ENCODE assay signal across 16 mouse cellular contexts in the genomic region with DNA sequence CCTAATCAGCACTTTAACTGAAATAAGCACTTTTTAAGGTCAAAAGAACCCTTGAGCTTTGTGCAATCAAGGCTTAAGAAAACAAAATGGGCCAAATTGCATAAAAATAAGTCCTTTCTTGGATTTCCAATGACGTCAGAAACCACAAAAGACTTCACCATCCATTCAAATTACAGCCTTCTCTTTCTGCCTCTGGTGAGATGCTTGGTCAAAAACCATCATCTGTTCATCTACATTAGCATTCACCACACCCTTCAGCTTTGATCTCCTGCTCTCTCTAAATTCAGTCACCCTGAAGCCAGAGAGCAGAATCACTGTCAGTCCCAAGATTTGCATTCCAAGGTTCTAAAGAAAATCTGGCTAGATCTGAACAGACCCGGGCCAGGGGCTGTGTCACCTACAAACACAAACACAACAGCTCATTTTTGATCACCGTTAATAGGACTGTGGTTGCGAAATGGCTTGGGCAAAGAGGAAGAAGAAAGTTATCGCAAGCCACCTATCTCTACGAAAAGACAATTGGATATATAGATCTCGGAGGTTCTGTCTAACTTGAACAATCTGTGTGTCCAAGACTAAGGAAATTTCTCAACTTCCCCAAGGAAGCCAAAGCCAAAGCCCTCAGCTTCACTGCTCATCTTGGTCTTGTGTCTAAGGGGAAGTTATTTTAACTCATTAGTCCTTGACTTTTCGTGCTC. TPM values are rescaled to one million over a fixed set of nuclear protein-coding genes. Genes with fewer than 3 reads are reported as not detected.
DNase-seq lines count a peak whose midpoint lies in the region; ATAC-seq lines count a peak whose summit lies in the region.
"Had no signal": no experiment of that assay in that cellular context is flagged by ENCODE, and none has a peak within 500 bp of the region (broad histone marks: within the 10 kb centered on the region; RNA-seq: fewer than 3 reads in every experiment).

No protein-coding gene starts in this region.

- no peak overlapping the region for H3K4me2 ChIP-seq in embryonic facial prominence, embryonic 14.5 days (ENCODE audit: low read depth, low read length)
- H3K4me2 ChIP-seq: hindbrain, embryonic 15.5 days; liver, embryonic 15.5 days; midbrain, embryonic 12.5 days had no signal

- no peaks in the 10 kb centered on the region for H3K27me3 ChIP-seq in embryonic facial prominence, embryonic 14.5 days (replicated peaks; ENCODE audit: control insufficient read depth, insufficient read depth, low read length)
- no peaks in the 10 kb centered on the region for H3K27me3 ChIP-seq in embryonic facial prominence, embryonic 10.5 days (replicated peaks; ENCODE audit: low read depth, poor library complexity, severe bottlenecking)
- H3K27me3 ChIP-seq: hindbrain, embryonic 15.5 days; liver, embryonic 15.5 days; midbrain, embryonic 12.5 days had no signal

- no peaks in the 10 kb centered on the region for H3K9me3 ChIP-seq in embryonic facial prominence, embryonic 14.5 days (ENCODE audit: control insufficient read depth, low read length)
- H3K9me3 ChIP-seq in embryonic facial prominence, embryonic 10.5 days, result no peaks in the 10 kb centered on the region
- H3K9me3 ChIP-seq: hindbrain, embryonic 15.5 days; liver, embryonic 15.5 days; midbrain, embryonic 12.5 days had no signal

- peaks cover 6% of the 10 kb centered on the region; the same call in 1 of the 2 replicates for H3K4me1 ChIP-seq in embryonic facial prominence, embryonic 14.5 days (ENCODE audit: control insufficient read depth, insufficient read depth, low read length)
- H3K4me1 ChIP-seq in embryonic facial prominence, embryonic 10.5 days, result no peaks in the 10 kb centered on the region
- H3K4me1 ChIP-seq: hindbrain, embryonic 15.5 days; midbrain, embryonic 12.5 days had no signal

- no peak overlapping the region for H3K27ac ChIP-seq in embryonic facial prominence, embryonic 14.5 days (replicated peaks; ENCODE audit: low read depth, low read length)
- H3K27ac ChIP-seq in embryonic facial prominence, embryonic 10.5 days (replicated peaks), result no peak overlapping the region
- H3K27ac ChIP-seq: hindbrain, embryonic 15.5 days; liver, embryonic 15.5 days; midbrain, embryonic 12.5 days; stomach, postnatal 0 days had no signal

- DNase-seq in embryonic facial prominence, embryonic 14.5 days (ENCODE audit: low spot score), result peak; percentile 67
- DNase-seq in embryonic facial prominence, embryonic 10.5 days (ENCODE audit: low spot score), result no peak
- DNase-seq in CD4-positive helper T cell, adult 2 months (ENCODE audit: low read depth, low spot score), result peak; percentile 51
- DNase-seq in R1 (ENCODE audit: low read depth, low spot score), result peak; percentile 50
- DNase-seq in kidney, adult 8-10 months, result no peak
- no peak for DNase-seq in liver
- DNase-seq: cerebellum, adult 18-20 months; kidney, adult 2 months; layer of hippocampus, postnatal 36 days; thymus, postnatal 25 days had no signal

- H3K36me3 ChIP-seq in embryonic facial prominence, embryonic 14.5 days (ENCODE audit: control insufficient read depth, insufficient read depth, low read length), result no peaks in the 10 kb centered on the region
- no peaks in the 10 kb centered on the region for H3K36me3 ChIP-seq in embryonic facial prominence, embryonic 10.5 days (replicated peaks)
- H3K36me3 ChIP-seq: hindbrain, embryonic 15.5 days; liver, embryonic 15.5 days; midbrain, embryonic 12.5 days had no signal

- WGBS in embryonic facial prominence, embryonic 14.5 days, result 76% methylated on average over 8 of the region's 8 CpGs
- WGBS in embryonic facial prominence, embryonic 10.5 days, result 85% methylated on average over 8 of the region's 8 CpGs

- H3K4me3 ChIP-seq in embryonic facial prominence, embryonic 14.5 days (ENCODE audit: low read depth, low read length), result no peak overlapping the region
- H3K4me3 ChIP-seq in embryonic facial prominence, embryonic 10.5 days, result no peak overlapping the region
- H3K4me3 ChIP-seq: hindbrain, embryonic 15.5 days; liver, embryonic 15.5 days; midbrain, embryonic 12.5 days had no signal

- H3K9ac ChIP-seq in embryonic facial prominence, embryonic 14.5 days (ENCODE audit: low read depth, low read length), result no peak overlapping the region
- H3K9ac ChIP-seq: hindbrain, embryonic 15.5 days; liver, embryonic 15.5 days; midbrain, embryonic 12.5 days had no signal

- ATAC-seq in embryonic facial prominence, embryonic 14.5 days (ENCODE audit: low read depth), result peak; percentile 42; the same call in 1 of the 2 replicates
- ATAC-seq in granulocyte monocyte progenitor cell, adult 5-6 weeks (replicated peaks; ENCODE audit: poor library complexity, severe bottlenecking), result peak; percentile 66
- ATAC-seq in cerebellum, adult (ENCODE audit: insufficient number of reproducible peaks, low FRiP score, low TSS enrichment), result no peak

RNA-seq across cellular contexts. Expression of a gene that starts 19.5 kb away (rescaled TPM):
- 28.2 and 28.4 TPM in 2 replicates for polyA plus RNA-seq in embryonic facial prominence, embryonic 14.5 days (2014; fragmentation: Nextera tagmentation; extraction: Ambion mirVana)
- polyA plus RNA-seq in embryonic facial prominence, embryonic 10.5 days (2016; fragmentation: Nextera tagmentation; extraction: Ambion mirVana), result 10.8 and 11.2 TPM in 2 replicates
- 0.77 and 1.6 TPM in 2 replicates for total RNA-seq in granulocyte monocyte progenitor cell, adult 5-6 weeks (2014; fragmentation: Nextera tagmentation)
- total RNA-seq in granulocyte monocyte progenitor cell, adult 5-6 weeks (2017), result 0.26 and 1.0 TPM in 2 replicates

Comparison
In these comparisons a context has a peak if more than half of its experiments do, and no peak if none do; other contexts are left out.
1. DNase-seq: peak in embryonic facial prominence, embryonic 14.5 days (single experiment), CD4-positive helper T cell, adult 2 months (single experiment) and R1 (single experiment); none in embryonic facial prominence, embryonic 10.5 days (single experiment), kidney, adult 8-10 months (0 of 2) and liver (single experiment).